Mouse (Mus musculus): ENCODE measurements at regions not wholly inside any gene's neighbourhood (a gene's known extent, or its start where the extent isn't known, plus 50 kb on each side); places are given as distances from the start of the nearest gene placed in this dataset.
A peak's percentile ranks its signal among the peaks of the same experiment; 100 is the strongest.
"Not testable (repeated sequence)": the region's sequence is repeated elsewhere in the genome, so short reads cannot be mapped to it uniquely, and the experiment has no call there.

DNA sequence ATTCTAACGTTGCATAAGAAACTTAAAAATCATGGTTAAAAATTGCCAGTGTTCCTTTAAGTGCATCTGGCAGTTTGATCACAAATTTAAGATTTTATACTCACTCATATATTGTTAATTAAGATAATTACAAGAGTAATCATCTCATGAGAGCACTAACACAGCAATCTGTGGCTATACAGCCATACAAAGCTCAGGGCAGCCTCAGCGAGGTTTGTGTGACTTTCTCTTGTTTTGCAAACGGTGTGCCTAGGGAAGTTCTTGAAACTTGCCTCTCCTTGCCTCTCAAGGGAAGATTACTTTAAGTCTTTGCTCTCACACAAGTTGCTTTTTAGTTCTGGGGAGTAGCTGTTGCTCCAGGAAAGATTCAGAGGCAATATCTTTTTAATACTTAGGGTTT lies 58.1 kb upstream of the Slc1a4 start:
- DNase-seq (ENCODE audit: low spot score), result no peak

DNA sequence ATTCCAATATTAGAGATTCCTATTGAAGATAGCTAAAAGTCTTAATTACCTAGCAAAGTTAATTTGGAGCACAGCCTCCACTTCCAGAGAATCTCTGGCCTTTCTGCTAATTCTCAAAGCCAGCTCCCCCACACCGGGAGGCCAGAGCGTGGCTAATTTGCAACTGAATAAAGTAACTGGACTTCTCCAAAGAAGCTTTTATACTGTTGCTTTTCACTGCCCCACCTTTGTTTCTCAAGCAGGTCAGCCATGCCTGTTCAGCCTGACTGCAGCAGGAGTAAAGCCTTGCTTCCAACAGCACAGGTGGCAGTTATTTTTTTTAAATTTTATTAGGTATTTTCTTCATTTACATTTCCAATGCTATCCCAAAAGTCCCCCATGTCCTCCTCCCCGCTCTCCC lies 60.8 kb upstream of the Slc1a4 start:
- not testable (repeated sequence) for DNase-seq (ENCODE audit: low spot score)

DNA sequence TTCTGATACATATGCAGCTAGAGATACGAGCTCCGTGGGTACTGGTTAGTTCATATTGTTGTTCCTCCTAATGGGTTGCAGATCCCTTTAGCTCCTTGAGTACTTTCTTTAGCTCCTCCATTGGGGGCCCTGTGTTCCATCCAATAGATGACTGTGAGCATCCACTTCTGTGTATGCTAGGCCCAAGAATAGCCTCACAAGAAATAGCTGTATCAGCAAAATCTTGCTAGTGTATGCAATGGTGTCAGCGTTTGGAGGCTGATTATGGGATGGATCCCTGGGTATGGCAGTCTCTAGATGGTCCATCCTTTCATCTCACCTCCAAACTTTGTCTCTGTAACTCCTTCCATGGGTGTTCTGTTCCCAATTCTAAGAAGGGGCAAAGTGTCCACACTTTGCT lies 61.3 kb upstream of the Slc1a4 start:
- DNase-seq (ENCODE audit: low spot score), result not testable (repeated sequence)

DNA sequence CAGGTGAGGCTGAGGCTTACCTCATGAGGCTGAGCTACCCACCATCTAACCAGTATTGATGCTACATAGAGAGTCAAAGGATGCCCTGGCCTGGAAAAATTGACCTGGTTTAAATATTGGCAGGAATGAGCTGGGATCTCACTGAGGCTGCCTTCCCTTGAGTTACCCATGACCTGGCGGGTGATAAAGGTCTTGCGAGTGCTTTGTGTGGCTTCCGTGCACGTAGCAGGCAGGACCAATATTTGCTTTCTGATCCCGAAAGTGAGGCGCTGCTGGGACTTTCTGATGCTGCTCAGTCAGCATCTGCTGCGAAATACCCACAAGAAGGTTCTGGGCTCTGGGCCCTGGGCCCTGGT lies 63.3 kb upstream of the Slc1a4 start:
- DNase-seq (ENCODE audit: low spot score), result no peak

DNA sequence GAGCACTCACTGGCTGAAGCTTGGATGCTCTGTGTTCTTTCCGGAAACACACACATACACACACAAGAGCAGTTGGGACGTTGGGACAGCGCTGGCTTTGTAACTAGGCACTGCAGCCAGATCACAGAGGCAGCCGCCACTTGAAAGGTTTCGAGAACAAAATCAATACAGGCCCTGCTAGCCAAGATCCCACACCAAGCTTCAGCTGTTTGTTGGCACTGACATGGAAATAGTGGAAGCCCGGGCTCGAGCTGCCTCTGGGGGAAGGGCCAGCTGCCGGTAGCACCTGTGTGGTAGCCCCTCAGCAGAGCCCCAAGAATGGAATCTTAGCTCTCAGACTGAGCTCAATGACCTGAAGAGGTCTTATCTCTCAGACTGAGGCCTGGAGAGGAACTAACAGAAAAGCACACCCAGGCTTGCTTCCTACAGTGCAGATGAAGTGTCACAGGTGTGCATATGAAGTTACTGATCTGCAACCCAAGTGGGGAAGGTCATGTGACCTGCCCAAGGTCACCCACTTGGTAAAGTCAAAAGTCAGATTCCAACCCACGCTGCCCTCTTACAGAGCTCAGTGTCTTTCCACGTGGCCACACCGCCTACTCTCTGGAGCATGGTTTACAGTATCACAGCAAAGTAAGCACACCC lies 63.8 kb upstream of the Slc1a4 start:
- DNase-seq (ENCODE audit: low spot score), result no peak

DNA sequence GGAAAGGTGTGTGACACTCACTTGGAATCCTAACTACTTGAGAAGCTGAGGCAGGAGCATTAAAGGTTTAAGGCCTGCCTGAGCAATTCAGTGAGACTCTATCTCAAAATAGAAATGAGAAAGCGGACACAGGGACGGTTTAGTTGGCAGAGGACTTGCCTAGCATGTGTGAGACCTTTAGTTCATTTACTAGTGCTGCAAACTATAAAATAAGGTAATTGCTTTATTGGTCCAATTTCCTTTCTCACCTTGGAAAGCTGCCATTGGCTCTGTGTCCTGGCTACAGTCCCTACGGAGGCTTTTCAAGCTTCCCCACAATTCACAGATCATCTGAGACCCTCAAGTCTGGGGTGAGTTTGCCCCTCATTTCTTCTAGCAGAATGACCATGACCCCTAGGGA lies 64.4 kb upstream of the Slc1a4 start:
- no peak for DNase-seq (ENCODE audit: low spot score)

DNA sequence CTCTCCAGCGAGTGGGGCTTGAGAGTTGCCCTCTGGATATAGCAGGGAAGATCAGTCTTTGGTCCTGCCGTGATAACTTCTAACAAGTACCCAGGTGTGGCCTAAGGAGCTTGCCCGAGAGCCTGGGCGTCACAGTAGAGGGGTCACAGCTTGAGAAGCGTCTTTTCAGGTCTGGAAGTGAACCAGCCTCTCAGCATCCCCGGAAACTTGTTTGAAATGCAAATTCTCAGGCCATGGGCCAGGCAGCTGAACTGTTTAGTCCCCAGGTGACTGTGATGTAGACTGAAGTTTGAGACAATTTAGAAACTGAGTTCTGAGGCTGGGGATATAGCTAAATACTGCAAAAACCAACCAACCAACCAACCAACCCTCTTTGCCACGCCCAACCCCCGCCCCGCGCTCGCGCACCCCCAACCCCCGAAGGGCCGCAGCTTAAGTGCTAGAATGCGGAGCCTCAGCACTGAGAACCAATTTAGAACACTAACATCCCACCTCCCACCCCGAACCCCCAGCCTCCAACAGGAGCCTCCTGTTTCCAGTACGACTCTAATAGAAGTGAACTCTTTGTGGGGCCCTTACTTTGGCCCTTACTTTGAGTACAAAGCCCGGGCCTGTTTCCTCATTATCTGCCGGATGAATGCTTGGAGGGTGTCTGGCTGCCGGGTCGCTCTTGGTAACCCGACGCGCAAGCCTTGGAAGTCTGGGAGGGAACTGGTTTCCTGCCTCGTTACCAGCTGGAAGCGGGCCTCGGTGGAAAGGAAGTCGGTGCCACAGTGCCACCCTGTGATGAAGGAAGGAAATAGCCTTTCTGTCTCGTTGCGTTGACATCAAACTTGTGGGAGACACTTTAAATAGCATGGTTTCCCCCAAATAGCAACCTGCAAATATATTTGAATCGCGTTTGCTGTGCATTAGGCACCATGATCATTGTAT lies 68.1 kb upstream of the Slc1a4 start:
- peak; percentile 83 for DNase-seq (ENCODE audit: low spot score)

DNA sequence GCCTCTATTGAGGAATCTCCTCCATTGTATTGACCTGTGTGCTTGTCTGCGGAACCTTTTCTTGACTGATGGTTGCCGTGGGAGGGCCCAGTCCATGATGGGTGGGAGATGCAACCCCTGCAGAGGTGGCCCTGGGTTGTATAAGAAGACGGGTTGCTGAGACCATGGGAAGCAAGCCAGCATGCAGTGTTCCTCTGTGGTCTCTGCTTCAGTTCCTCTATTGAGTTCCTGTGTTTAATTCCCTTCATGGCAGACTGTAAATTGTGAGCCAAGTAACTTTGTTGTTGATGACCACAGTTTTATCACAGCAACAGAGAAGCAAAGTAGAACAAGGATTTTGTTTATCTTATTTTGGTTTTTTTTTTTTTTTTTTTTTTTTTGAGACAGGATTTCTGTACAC lies 70.9 kb upstream of the Slc1a4 start:
- DNase-seq (ENCODE audit: low spot score), result no peak

DNA sequence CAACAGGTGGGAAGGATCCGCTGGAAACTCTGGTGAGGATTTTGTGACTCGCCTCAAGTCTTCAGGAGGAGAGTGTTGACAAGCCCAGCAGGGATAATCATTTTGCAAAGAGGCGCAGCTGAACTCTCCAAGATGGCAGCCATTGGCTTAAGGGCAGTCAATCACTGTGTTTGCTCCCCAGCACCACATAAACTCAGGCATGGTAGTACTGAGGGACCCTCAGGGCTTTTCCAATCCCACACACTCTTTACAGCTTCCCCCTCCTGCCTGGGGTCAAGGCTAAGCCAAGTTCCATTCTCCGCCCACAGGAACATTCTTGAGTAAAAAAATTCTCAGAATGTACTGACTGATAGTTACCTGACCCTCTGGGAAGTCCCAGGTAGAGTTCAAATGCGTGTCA lies 72.0 kb upstream of the Slc1a4 start:
- DNase-seq (ENCODE audit: low spot score), result no peak

DNA sequence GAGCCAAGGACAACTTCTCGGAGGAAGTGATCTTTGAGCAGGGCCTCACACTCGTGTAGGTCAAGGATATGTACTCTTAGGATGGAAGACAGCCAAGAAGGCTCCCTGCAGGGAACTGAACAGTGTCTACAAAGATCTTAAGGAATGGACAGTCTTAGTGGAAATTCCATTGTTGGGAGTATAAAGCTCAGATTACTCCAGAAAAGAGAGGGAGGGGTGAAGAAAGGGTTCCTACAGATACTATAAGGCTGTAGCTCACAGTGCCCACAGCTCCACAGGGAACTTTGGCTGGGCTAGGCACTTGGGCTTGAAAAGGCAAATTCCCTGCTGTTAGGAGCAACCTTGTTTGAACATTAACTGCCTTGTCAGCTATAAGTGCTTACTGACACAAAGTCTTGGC lies 85.6 kb upstream of the Slc1a4 start:
- DNase-seq (ENCODE audit: low spot score), result no peak

DNA sequence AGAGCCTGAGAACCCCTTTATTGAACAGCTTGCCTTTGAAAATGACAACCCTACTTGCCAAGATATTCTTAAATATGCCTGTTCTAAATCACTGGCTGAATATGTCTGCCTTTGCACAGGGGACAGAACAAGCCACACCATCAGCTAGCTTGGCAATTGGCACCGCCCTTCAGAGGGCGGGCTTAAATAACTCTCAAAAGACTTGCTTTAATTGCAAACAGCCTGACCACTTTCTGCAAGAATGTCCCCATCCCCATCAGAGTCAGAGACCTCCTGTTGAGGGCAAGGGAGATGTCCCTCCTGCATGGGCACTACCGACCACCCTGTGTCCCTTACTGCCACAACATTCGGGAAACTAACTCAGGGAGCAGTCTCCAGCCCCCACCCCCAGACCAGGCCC lies 88.4 kb upstream of the Slc1a4 start:
- DNase-seq (ENCODE audit: low spot score), result no peak

DNA sequence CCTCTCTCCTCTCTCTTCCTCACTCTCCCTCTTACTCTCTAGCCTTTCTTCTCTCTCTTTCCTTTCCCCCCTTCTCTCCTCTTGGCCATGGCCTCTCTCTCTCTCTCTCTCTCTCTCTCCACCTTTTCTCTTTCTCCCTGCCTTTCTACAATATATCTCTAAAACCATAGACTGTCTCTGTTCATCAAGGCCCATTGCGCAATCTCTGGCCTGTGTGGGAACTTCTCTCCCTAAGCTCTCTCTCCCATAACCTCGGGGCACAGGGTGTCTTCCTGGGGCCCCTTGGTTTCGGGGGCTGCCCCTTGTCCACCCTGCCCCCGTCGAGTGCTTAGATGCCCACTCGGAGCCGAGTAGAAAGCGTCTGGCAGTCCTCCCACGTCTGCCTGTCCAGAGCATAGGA lies 103.5 kb upstream of the Slc1a4 start:
- no peak for DNase-seq (ENCODE audit: low spot score)

DNA sequence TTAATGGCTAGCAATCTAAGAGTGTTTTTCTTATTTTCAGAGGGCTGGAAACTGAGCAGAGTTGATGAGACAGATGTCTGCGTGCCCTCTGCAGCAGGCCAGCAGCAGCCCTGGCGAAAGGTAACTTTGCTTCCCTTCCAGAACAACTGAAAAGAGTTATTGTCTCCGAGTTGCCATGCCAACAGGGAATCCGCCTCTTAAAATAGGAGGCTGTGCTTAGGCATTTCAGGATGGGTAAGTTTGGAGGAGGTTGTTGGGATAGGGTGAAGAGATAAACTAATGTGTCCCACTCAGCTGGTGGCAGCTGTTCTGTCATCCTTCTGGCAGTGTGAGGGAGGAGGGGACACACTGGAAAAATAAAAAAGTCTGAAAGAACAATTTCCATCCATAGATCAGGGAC lies 100.6 kb upstream of the Sertad2 start:
- DNase-seq (ENCODE audit: low spot score), result no peak

DNA sequence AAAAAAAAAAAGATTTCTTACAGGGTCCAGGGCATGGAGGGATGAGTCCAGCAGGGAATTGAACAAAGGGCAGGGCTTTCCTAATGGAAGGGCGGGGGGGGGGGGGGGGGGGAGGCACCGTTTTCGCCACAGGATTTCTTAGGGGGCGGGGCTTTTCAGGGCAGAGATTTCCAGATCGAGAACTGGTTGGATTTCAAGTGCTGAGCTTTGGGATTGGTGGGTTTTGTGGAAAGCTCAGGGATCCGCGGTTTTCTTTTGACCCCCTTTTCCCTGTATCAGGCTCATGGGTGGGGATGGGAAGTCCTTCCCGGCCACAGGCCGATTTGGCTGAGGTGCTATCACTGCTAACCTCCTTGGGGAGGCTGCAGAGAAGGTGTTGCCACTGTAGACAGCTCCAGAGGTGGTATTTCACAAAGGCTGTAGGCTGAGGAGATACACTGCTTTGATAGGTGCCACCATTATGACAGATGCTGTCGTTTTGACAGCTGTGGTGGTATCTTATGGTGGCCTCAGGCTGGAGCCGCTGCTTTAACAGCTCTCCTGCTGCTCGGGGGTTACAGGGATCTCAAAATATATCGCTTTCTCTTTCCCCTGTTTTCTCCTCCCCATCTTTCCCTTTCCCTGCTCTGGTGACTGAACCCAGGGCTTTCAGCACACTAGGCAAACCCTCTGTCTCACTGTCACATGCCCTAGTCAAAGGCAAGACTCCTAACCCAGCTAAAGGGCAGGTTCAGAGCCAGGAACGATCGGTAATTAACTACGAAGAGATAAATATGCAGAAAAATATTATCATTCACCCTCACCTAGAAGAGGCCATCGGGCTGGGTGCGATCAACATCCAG lies 97.8 kb upstream of the Sertad2 start:
- DNase-seq (ENCODE audit: low spot score), result no peak

DNA sequence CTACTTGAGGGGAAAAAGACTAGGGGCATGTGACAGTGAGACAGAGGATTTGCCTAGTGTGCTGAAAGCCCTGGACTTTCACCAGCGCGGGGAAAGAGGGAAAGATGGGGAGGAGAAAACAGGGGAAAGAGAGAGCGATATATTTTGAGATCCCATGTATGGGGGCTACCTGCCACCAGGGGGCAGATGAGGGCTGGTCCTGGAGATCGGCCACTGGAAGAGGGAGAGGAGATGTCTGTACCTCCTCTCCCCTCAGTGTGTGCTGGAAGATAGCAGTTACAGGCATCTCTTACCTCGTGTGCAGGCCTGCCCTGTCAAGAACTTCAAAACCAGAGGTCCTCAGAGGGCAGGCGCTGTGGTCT lies 97.2 kb upstream of the Sertad2 start:
- peak; percentile 60 for DNase-seq (ENCODE audit: low spot score)

DNA sequence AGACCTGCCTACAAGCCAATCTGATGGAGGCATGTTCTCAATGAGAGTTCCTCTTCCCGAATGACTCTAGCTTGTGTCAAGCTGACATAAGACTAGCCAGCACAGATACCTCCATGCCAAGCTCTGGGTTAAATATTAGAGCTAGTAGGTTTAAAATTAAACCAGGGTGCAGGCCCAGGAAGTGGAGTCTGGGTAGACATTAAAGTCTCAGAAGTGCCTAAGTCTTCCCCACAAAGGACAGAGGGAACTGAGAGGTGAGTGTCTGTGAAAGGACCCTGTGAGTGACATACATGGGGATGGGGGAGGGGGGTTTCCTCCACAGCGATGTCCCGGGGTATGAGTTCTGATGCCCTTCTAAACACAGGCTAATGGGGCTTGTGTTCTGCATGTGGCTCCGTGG lies 90.2 kb upstream of the Sertad2 start:
- DNase-seq (ENCODE audit: low spot score), result no peak

DNA sequence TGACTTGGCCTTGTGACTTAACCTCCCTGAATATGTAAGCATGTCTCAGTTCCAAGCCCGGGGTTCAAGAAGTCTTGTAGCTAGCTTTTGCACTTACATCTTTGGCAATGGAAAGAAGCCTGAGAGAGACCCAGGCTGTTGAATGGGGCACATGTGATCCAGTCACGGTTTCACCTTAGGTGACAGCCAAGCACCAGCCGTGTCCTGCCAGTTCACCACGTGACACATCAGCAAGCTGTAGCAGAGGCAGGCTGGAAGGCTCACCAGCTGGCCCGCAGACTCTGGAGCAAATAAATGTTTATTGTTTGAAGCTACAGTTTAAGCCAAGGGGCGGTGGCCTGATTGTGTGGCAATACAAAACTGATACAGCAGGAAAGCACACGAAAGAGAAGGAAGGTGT lies 89.3 kb upstream of the Sertad2 start:
- no peak for DNase-seq (ENCODE audit: low spot score)

DNA sequence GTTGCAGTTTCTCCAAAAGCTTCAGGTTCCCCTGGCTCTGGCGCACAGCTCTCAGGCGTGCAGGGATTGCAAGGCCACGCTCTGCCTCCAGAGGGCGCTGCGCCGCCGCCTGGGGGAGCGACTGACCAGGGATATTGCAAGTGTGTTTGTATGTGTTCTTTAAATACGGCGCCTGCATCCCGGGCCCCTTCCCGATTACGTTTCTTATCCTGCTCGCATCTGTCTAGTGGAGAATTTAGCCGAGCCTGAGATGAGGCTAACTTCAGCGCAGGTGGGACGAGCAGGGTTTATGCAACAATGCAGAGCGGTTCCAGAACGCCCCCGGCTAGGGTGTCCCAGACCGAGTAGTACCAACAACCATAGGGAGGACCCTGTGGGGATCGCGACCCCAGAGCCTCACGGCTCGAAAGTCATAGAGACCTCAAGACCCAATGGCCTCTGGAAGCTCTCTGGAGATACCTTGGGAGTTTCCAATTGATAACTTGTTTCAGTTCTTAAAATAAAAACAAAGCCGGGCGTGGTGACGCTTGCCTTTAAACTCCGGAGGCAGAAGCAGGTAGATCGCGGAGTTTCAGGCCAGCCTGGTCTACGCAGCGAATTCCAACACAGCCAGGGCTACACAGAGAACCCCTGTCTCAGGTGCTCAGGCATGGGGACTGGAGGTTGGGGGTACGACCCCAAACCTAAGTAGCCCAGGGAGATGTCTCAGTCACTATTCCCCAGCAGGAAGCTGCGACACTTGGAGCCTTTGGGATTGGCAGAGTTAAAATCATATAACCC lies 87.8 kb upstream of the Sertad2 start:
- DNase-seq (ENCODE audit: low spot score), result peak; percentile 85

DNA sequence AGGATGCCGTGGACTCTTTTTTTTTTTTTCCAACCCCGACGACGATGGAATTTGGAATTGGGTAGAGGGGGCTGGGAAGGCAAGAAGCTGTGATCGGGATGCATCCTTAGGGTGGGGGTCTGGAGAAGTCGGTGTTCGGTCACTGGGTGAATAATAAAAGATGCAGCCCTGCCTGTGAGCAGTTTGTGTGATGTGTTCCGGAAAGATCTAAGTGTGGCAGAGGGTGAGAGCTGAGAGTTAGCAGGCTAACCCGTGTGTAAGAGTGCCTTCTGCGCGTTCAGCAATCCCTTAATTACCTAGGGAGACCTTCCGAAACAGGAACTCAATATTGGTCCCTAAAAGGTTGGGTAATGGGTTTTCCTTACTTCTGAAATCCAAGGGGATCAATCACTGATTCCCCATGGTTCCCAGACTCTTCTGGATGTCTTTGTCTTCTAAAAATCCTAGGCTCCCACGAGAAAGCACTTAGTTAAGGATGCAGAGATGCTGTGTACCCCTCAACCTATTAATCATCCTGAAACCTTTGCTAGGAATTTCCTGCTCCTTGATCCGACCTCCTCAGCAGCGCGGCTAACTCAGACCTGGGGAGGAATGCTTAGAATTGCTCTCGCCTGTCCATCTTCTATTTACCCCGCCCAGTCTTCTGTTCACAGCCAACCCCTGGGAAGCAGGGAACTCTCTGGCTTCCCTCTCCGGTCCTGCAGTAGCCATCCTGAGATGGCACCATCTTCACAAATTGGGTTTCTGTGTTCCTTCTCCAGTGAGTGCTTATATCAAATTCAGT lies 87.0 kb upstream of the Sertad2 start:
- DNase-seq (ENCODE audit: low spot score), result no peak

DNA sequence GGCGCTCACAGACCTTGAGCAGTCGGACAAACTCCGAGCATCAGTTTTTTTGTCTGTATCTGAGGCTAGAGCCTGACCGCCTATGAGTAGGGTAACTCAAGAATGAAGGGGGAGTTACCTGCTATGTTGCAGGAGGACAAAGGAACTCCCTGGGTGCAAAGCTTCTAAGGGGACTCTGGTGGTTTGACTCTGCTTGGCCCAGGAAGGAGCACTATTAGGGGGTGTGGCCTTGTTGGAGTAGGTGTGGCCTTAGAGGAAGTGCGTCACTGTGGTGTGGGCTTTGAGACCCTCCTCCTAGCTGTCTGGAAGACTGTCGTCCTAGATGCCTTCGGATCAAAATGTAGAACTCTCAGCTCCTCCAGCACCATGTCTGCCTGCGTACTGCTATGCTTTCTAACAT lies 83.9 kb upstream of the Sertad2 start:
- no peak for DNase-seq (ENCODE audit: low spot score)

DNA sequence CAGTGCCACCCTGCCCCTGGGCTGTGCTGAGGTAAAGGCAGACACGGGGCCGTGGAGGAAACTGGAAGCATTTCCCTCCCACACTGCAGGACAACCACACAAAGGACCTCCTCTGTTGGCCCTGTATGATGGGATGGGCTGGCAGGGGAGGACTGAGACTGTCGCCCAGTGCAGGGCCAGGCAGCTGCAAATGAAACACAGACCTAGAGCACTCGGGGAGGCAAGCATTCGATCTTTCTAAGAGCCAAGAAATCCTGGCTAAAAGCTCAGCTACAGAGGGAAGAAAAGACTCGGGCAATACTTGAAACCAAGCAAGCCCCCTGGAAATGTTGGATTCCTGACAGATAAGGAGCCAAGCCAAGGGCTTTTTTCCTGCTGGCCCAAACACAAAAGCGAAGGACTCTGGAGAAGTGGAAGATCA lies 82.5 kb upstream of the Sertad2 start:
- peak; percentile 31 for DNase-seq (ENCODE audit: low spot score)
